Mouse (Mus musculus) heart, adult 11 months (tissue): ENCODE data around the gene Oxld1.
"Not testable (repeated sequence)": the region's sequence is repeated elsewhere in the genome, so short reads cannot be mapped to it uniquely, and the experiment has no call there.

Experiments
- DNase-seq: peaks from one replicate; pipeline ENCODE4 v3.0.0; 2022

The Oxld1 gene

DNA sequence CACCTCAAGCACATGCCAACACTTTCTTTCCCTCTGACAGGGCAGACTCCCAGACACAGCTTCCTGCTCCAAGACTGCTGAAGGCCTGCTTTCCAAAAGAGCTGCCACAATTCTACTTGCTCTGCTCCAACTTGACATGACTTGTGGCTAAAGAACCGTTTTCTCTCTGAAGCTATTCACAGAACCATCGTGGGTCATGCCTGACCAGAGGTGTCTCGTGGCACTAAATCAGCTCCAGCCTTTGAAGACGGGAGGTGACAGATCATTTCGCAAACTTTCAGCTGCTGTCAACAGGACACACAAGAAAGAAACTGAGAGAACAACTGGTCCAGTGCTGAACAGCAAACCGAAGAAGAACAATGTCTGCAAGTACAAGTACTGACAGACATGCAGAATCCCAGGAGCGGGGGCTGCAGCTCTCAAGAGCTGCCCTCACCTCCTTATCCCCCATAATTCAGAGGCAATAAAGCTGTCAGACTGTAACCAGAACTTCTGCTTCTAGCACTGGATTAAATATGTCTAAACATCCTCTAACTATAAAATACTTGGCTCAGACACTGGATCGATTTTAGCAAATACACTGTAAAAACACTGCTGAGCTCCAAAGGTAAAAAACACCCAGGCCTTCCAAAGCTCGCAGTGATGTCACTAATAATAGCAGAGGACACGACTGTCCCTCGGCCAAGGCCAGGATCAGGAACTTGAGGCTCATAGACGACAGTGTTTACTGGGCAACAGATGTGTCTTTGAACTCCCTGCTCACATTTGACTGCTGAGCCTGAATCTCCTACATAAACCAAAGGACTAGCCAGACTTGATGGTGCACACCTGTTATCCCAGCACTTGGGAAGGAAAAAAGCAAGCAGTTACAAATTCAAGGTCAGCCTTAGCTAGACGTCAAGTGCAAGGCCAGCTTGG, 35.0 kb downstream of the Oxld1 start:
- DNase-seq, result no peak

DNA sequence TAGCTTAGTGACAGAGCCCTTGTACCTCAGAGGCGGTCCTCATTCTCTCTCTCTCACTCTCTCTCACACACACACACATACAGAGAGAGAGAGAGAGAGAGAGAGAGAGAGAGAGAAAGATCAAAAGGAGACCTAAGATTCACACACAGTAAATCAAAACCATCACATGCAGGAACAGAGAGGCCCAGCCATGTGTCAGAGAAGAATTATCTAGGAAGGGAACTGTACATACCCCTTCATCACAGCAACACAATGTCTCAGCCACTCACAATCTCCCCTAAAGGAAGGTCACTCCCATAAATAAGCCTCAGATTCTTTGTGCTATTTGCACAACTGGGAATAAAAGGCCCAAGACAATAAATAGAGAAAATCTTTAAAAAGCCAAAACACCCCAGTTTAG, 39.3 kb downstream of the Oxld1 start:
- DNase-seq, result no peak

DNA sequence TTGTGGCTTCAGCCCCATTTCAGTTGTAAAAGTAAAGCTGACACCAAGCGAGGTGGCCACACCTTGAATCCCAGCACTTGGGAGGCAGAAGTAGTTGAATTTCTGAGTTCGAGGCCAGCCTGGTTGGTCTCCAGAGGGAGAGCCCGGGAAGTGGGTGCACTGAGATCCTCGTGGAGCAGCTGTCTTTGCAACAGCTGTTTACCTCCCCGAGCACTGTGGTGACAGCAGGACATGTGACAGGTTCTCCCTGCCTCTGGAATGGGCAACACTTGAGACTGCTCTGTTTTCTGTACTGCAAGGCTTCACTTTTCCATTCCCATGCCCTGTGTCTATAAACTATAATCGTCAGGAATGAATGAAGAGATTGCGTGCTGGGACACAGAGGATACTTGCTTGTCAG, 40.0 kb downstream of the Oxld1 start:
- no peak for DNase-seq

DNA sequence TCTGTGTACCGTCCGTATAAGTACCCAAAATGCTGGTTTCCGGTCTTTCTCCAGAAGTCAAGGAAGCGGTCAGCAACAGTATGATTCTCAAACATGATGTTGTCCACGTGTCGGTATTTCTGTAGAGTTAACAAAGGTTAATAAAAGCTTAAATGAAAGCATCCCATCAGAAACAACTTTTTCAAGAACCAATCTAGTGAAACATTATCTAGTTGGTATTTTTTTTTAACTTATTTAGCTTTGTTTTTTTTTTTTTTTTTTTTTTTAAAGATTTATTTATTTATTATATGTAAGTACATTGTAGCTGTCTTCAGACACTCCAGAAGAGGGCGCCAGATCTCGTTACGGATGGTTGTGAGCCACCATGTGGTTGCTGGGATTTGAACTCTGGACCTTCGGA, 44.2 kb downstream of the Oxld1 start:
- DNase-seq, result not testable (repeated sequence)
